Mouse (Mus musculus) heart, embryonic 14.5 days (tissue): Measurements from ENCODE around the gene Sgcd. TPM values are rescaled to one million over a fixed set of nuclear protein-coding genes. Genes with fewer than 3 reads are reported as not detected.
"Not testable (repeated sequence)": the region's sequence is repeated elsewhere in the genome, so short reads cannot be mapped to it uniquely, and the experiment has no call there.

Experiments used
- ATAC-seq: fragments of 200-750 bp; cut with Nextera tagmentation; 2 replicates; pipeline ENCODE4 v1.8.0; 2017; ENCODE audit warnings: low read depth, moderate TSS enrichment; ENCODE audit not compliant: insufficient number of reproducible peaks, insufficient read depth, low FRiP score
- H3K27ac ChIP-seq, 2 experiments: fragments of 200-500 bp in 1 of 2; fragments of 300-500 bp in 1 of 2; sonication (generic) in 1 of 2; replicated peaks in 1 of 2; 2 replicates each; pipeline ENCODE4 v1.5.1; 2012 to 2014; ENCODE audit warnings: low read depth in 2 of 2, low read length in 2 of 2, control low read depth in 1 of 2, mild to moderate bottlenecking in 1 of 2, mixed read lengths in 1 of 2; ENCODE audit not compliant: control insufficient read depth in 1 of 2, insufficient read depth in 1 of 2
- H3K27me3 ChIP-seq: fragments of 300-500 bp; sonication (generic); 2 replicates; pipeline ENCODE4 v1.6.1; 2014; ENCODE audit warnings: mild to moderate bottlenecking, low read length, control low read depth; ENCODE audit not compliant: control insufficient read depth, insufficient read depth
- H3K36me3 ChIP-seq: fragments of 300-500 bp; sonication (generic); 2 replicates; pipeline ENCODE4 v1.6.1; 2014; ENCODE audit warnings: mild to moderate bottlenecking, control low read depth, low read length, mixed read lengths; ENCODE audit not compliant: control insufficient read depth, insufficient read depth
- H3K4me1 ChIP-seq, 2 experiments: fragments of 200-500 bp in 1 of 2; fragments of 300-500 bp in 1 of 2; sonication (generic) in 1 of 2; 2 replicates each; pipeline ENCODE4 v1.6.1; 2012 to 2014; ENCODE audit warnings: low read length in 2 of 2, control low read depth in 1 of 2, mixed read lengths in 1 of 2; ENCODE audit not compliant: control insufficient read depth in 2 of 2, insufficient read depth in 2 of 2
- H3K4me2 ChIP-seq: fragments of 300-500 bp; sonication (generic); 2 replicates; pipeline ENCODE4 v1.6.1; 2014; ENCODE audit warnings: mild to moderate bottlenecking, low read length
- H3K4me3 ChIP-seq, 2 experiments: fragments of 200-500 bp in 1 of 2; fragments of 300-500 bp in 1 of 2; sonication (generic) in 1 of 2; 2 replicates each; pipeline ENCODE4 v1.5.1; 2012 to 2014; ENCODE audit warnings: low read length in 2 of 2, mild to moderate bottlenecking in 2 of 2, control low read depth in 1 of 2, low read depth in 1 of 2, moderate library complexity in 1 of 2; ENCODE audit not compliant: control insufficient read depth in 1 of 2, insufficient read depth in 1 of 2
- H3K9ac ChIP-seq: fragments of 300-500 bp; sonication (generic); 2 replicates; pipeline ENCODE4 v1.6.1; 2014; ENCODE audit warnings: mild to moderate bottlenecking, low read length
- H3K9me3 ChIP-seq: fragments of 300-500 bp; sonication (generic); 2 replicates; pipeline ENCODE4 v1.6.1; 2016; ENCODE audit warnings: low read length, control low read depth; ENCODE audit not compliant: control insufficient read depth
- WGBS: fragments of 180-500 bp; shearing (Covaris S2); extraction: QIAGEN DNeasy Blood & Tissue Kit; methylation state at CpG from one replicate; pipeline ENCODE4 v1.1.7; 2014; 5-methylcytosine and 5-hydroxymethylcytosine counted together
- polyA plus RNA-seq: library from polyadenylated mRNA; unstranded; fragments of >200 nt; fragmentation: Nextera tagmentation; extraction: Ambion mirVana; gene quantifications from 2 replicates; pipeline ENCODE4 v1.2.1, GENCODE M21; 2014

Gene Sgcd
- polyA plus RNA-seq, 1 experiment from 2014 or later: 8.9 TPM

GRCm38 (mm10) chr11:47459214-47459613, 529.6 kb downstream of the Sgcd start:
- H3K4me2 ChIP-seq: no peak overlapping the region
- H3K4me1 ChIP-seq: no peaks in the 10 kb centered on the region
- ATAC-seq: no peak
- H3K4me3 ChIP-seq: no peak overlapping the region
- WGBS: 62% methylated on average over 3 of the region's 3 CpGs
- H3K9ac ChIP-seq: no peak overlapping the region
- H3K36me3 ChIP-seq: no peaks in the 10 kb centered on the region
- H3K9me3 ChIP-seq: no peaks in the 10 kb centered on the region
- no peak overlapping the region for H3K27ac ChIP-seq
- H3K27me3 ChIP-seq: no peaks in the 10 kb centered on the region

GRCm38 (mm10) chr11:47447790-47448189, 541.0 kb downstream of the Sgcd start:
- H3K27me3 ChIP-seq: no peaks in the 10 kb centered on the region
- no peak overlapping the region for H3K27ac ChIP-seq
- ATAC-seq: no peak
- no peak overlapping the region for H3K9ac ChIP-seq
- no peaks in the 10 kb centered on the region for H3K36me3 ChIP-seq
- no peaks in the 10 kb centered on the region for H3K9me3 ChIP-seq
- H3K4me3 ChIP-seq: no peak overlapping the region
- 49% methylated on average over 2 of the region's 2 CpGs for WGBS
- no peak overlapping the region for H3K4me2 ChIP-seq
- H3K4me1 ChIP-seq: no peaks in the 10 kb centered on the region

- H3K36me3 ChIP-seq: no peaks in the 10 kb centered on the region
- H3K4me1 ChIP-seq: peaks cover 0 to 7% of the 10 kb centered on the region in 2 experiments; a peak in 1 of 4 replicates
- ATAC-seq: no peak
- no peak overlapping the region for H3K27ac ChIP-seq
- no peak overlapping the region for H3K4me2 ChIP-seq
- no peaks in the 10 kb centered on the region for H3K9me3 ChIP-seq
- H3K9ac ChIP-seq: no peak overlapping the region
- 70% methylated on average over 3 of the region's 3 CpGs for WGBS
- no peaks in the 10 kb centered on the region for H3K27me3 ChIP-seq
- H3K4me3 ChIP-seq: no peak overlapping the region
Measured at GRCm38 (mm10) chr11:47446337-47446736, 542.4 kb downstream of the Sgcd start.

- Histone ChIP-seq H3K27ac (no peak overlapping the region), H3K4me2 (no peak overlapping the region), H3K4me3 (no peak overlapping the region), H3K27me3 (no peaks in the 10 kb centered on the region), H3K36me3 (no peaks in the 10 kb centered on the region), H3K9ac (no peak overlapping the region), H3K4me1 (peaks cover 0 to 7% of the 10 kb centered on the region in 2 experiments; a peak in 1 of 4 replicates), H3K9me3 (no peaks in the 10 kb centered on the region)
- 64% methylated on average over 2 of the region's 2 CpGs for WGBS
- no peak for ATAC-seq
Measured at GRCm38 (mm10) chr11:47445683-47446082, 543.1 kb downstream of the Sgcd start.

GRCm38 (mm10) chr11:47442266-47442665, 546.5 kb downstream of the Sgcd start:
- Histone ChIP-seq H3K27me3 (no peaks in the 10 kb centered on the region), H3K4me1 (peaks cover 0 to 7% of the 10 kb centered on the region in 2 experiments; a peak in 1 of 4 replicates), H3K36me3 (no peaks in the 10 kb centered on the region), H3K9ac (no peak overlapping the region), H3K27ac (0 out of 4 replicates have a peak overlapping the region, but pooled peaks of 1 of the 2 experiments have one; percentile 27), H3K4me3 (no peak overlapping the region), H3K4me2 (no peak overlapping the region), H3K9me3 (no peaks in the 10 kb centered on the region)
- 14% methylated on average over 2 of the region's 2 CpGs for WGBS
- ATAC-seq: no peak; the same call in 1 of the 2 replicates

- Histone ChIP-seq H3K9ac (no peak overlapping the region), H3K4me1 (no peaks in the 10 kb centered on the region), H3K9me3 (no peaks in the 10 kb centered on the region), H3K4me3 (no peak overlapping the region), H3K36me3 (no peaks in the 10 kb centered on the region), H3K4me2 (no peak overlapping the region), H3K27me3 (no peaks in the 10 kb centered on the region), H3K27ac (no peak overlapping the region)
- 45% methylated on average over 3 of the region's 3 CpGs for WGBS
- no peak for ATAC-seq
Measured at GRCm38 (mm10) chr11:47399607-47400006, 589.2 kb downstream of the Sgcd start.

- ATAC-seq, H3K27ac ChIP-seq, H3K4me2 ChIP-seq, H3K4me1 ChIP-seq, H3K9ac ChIP-seq, H3K36me3 ChIP-seq, H3K9me3 ChIP-seq, H3K4me3 ChIP-seq, H3K27me3 ChIP-seq: not testable (repeated sequence)
- 23% methylated on average over 2 of the region's 2 CpGs for WGBS
Measured at GRCm38 (mm10) chr11:47390798-47391197, 598.0 kb downstream of the Sgcd start.

- H3K36me3 ChIP-seq: no peaks in the 10 kb centered on the region
Measured at GRCm38 (mm10) chr11:47389327-47389726, 599.4 kb downstream of the Sgcd start.

More at GRCm38 (mm10) chr11:47389327-47389726, 599.4 kb downstream of the Sgcd start:
- Histone ChIP-seq H3K9me3 (no peaks in the 10 kb centered on the region), H3K27ac (no peak overlapping the region), H3K9ac (no peak overlapping the region), H3K4me1 (no peaks in the 10 kb centered on the region), H3K27me3 (no peaks in the 10 kb centered on the region), H3K4me2 (no peak overlapping the region), H3K4me3 (no peak overlapping the region)
- no peak for ATAC-seq
